Mouse (Mus musculus): ENCODE measurements around the gene Rrp7a. TPM values are rescaled to one million over a fixed set of nuclear protein-coding genes. Genes with fewer than 3 reads are reported as not detected.

The Rrp7a gene
- total RNA-seq, 4 experiments from 2014 or later, result 100 to 115 (median 102) TPM

Other genes with a start within 250 kb of the Rrp7a start
- gene Tcf20, start 134.9 kb downstream of the Rrp7a start, total RNA-seq (2022), result 100 to 1,000 TPM; 102 to 109 (median 106) TPM
- 1 to 10 TPM; 2.5 to 4.6 (median 3.8) TPM for gene Nfam1, start 89.5 kb downstream of the Rrp7a start, total RNA-seq (2022)
- gene Serhl, start 33.3 kb downstream of the Rrp7a start, total RNA-seq (2022), result 10 to 100 TPM; 42.1 to 73.7 (median 60.6) TPM
- 100 to 1,000 TPM; 105 to 127 (median 117) TPM for gene Poldip3, start 26.6 kb upstream of the Rrp7a start, total RNA-seq (2022)
- gene Cyb5r3, start 49.8 kb upstream of the Rrp7a start, total RNA-seq (2022), result 100 to 1,000 TPM; 296 to 432 (median 354) TPM
- 10 to 100 TPM in 3 of 4 experiments, 1 to 10 TPM in 1; 8.1 to 18.4 (median 12.7) TPM for gene A4galt, start 129.0 kb upstream of the Rrp7a start, total RNA-seq (2022)
- 10 to 100 TPM; 28.9 to 47.7 (median 40.1) TPM for gene Arfgap3, start 227.4 kb upstream of the Rrp7a start, total RNA-seq (2022)

Measured in adrenal gland, adult 8-10 months (tissue).